Mouse (Mus musculus): ENCODE data around the gene Gng12. TPM values are rescaled to one million over a fixed set of nuclear protein-coding genes. Genes with fewer than 3 reads are reported as not detected.

The Gng12 gene
- polyA plus RNA-seq, 1 experiment from 2014 or later, result 55.1 TPM

- 77% methylated on average over 7 of the region's 7 CpGs for WGBS
- no peak overlapping the region for H3K4me2 ChIP-seq
These were observed 89.3 kb downstream of the Gng12 start for GRCm38 (mm10) chr6:66985500-66985899.

DNA sequence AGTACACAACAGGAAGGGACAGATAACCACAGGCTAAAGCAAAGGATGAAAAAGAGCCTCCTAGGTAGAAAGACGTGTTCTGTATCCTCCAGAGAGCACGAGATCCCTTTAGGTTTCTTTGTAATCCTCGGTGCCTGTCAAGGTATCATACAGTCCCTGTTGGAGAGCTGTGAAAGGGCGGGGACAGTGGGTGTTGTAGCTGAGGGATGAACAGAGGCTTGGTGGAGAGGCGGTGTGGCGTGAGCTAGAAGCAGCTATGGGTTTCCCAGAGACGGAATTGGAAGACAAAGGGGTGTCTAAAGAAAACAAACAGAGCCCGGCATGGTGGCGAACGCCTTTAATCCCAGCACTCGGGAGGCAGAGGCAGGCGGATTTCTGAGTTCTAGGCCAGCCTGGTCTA is 89.9 kb downstream of the Gng12 start:
- ATAC-seq (ENCODE audit: low FRiP score, low read depth), result no peak
- 77% methylated on average over 12 of the region's 12 CpGs for WGBS
- H3K4me3 ChIP-seq, result no peak overlapping the region
- H3K9me3 ChIP-seq, result no peaks in the 10 kb centered on the region
- no peak overlapping the region for H3K4me2 ChIP-seq
- H3K27ac ChIP-seq (replicated peaks), result no peak overlapping the region
- H3K36me3 ChIP-seq, result no peaks in the 10 kb centered on the region
- H3K9ac ChIP-seq, result no peak overlapping the region
- H3K4me1 ChIP-seq (replicated peaks), result no peaks in the 10 kb centered on the region
- no peaks in the 10 kb centered on the region for H3K27me3 ChIP-seq

More at GRCm38 (mm10) chr6:66985500-66985899, 89.3 kb downstream of the Gng12 start:
- Histone ChIP-seq H3K27ac (replicated peaks) (no peak overlapping the region), H3K4me3 (no peak overlapping the region), H3K27me3 (no peaks in the 10 kb centered on the region), H3K36me3 (no peaks in the 10 kb centered on the region), H3K4me1 (replicated peaks) (no peaks in the 10 kb centered on the region), H3K9me3 (no peaks in the 10 kb centered on the region), H3K9ac (no peak overlapping the region)
- no peak for ATAC-seq (ENCODE audit: low FRiP score, low read depth)

- no peak overlapping the region for H3K4me3 ChIP-seq
- no peaks in the 10 kb centered on the region for H3K27me3 ChIP-seq
- no peak overlapping the region for H3K9ac ChIP-seq
- no peak overlapping the region for H3K4me2 ChIP-seq
- H3K4me1 ChIP-seq (replicated peaks), result no peaks in the 10 kb centered on the region
- no peaks in the 10 kb centered on the region for H3K9me3 ChIP-seq
- no peak overlapping the region for H3K27ac ChIP-seq (replicated peaks)
- WGBS, result 67% methylated on average over 3 of the region's 3 CpGs
- no peaks in the 10 kb centered on the region for H3K36me3 ChIP-seq
- no peak for ATAC-seq (ENCODE audit: low FRiP score, low read depth)
These were observed 91.4 kb downstream of the Gng12 start for GRCm38 (mm10) chr6:66987643-66988042.

DNA sequence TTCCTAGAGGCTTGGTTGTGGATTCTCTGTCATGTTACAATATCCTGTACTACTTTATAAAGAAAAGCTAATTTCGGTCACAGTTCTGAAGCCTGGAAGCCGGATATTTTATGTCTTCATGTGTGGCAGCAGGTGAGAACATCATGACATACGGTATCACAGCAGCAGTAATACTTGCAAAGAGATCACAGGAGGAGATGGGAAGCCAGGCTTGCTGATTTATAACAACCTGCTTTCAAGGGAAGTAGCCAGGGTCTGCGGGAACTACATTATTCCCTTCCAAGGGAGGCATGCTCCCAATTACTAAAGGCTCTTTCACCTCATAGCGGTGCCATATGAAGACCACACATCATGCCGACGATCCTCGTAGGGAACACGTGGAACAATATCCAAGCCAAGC is 92.2 kb downstream of the Gng12 start:
- Histone ChIP-seq H3K4me1 (replicated peaks) (no peaks in the 10 kb centered on the region), H3K9me3 (no peaks in the 10 kb centered on the region), H3K36me3 (no peaks in the 10 kb centered on the region), H3K27me3 (no peaks in the 10 kb centered on the region), H3K4me2 (no peak overlapping the region), H3K27ac (replicated peaks) (no peak overlapping the region), H3K9ac (no peak overlapping the region), H3K4me3 (no peak overlapping the region)
- 80% methylated on average over 9 of the region's 9 CpGs for WGBS
- 0 out of 2 replicates have a peak, but pooled peaks have one; percentile 19 for ATAC-seq (ENCODE audit: low FRiP score, low read depth)

- ATAC-seq (ENCODE audit: low FRiP score, low read depth), result no peak
- Histone ChIP-seq H3K36me3 (no peaks in the 10 kb centered on the region), H3K27ac (replicated peaks) (no peak overlapping the region), H3K27me3 (no peaks in the 10 kb centered on the region), H3K4me3 (no peak overlapping the region), H3K9me3 (no peaks in the 10 kb centered on the region), H3K4me1 (replicated peaks) (no peaks in the 10 kb centered on the region), H3K4me2 (no peak overlapping the region), H3K9ac (no peak overlapping the region)
- 92% methylated on average over 6 of the region's 6 CpGs for WGBS
These were observed 92.8 kb downstream of the Gng12 start for GRCm38 (mm10) chr6:66989037-66989436.

DNA sequence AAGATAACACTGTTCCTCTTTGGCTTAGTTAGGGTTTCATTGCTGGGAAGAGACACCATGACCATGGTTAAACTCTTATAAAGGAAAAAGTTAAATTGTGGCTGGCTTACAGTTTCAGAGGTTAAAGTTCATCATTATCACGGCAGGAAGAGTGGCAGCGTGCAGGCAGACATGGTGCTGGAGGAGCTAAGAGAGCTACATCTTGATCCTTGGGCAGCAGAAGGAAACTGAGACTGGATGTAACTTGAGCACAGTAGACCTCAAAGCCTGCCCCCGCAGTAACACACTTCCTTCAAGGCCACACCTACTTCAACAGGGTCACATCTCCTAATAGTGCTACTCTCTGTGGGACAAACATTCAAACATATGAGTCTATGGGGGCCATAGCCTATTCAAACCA is 93.3 kb downstream of the Gng12 start:
- Histone ChIP-seq H3K4me2 (no peak overlapping the region), H3K27ac (replicated peaks) (no peak overlapping the region), H3K9me3 (no peaks in the 10 kb centered on the region), H3K4me3 (no peak overlapping the region), H3K9ac (no peak overlapping the region), H3K36me3 (no peaks in the 10 kb centered on the region), H3K27me3 (no peaks in the 10 kb centered on the region), H3K4me1 (replicated peaks) (no peaks in the 10 kb centered on the region)
- 83% methylated on average over 3 of the region's 3 CpGs for WGBS
- ATAC-seq (ENCODE audit: low FRiP score, low read depth), result no peak

DNA sequence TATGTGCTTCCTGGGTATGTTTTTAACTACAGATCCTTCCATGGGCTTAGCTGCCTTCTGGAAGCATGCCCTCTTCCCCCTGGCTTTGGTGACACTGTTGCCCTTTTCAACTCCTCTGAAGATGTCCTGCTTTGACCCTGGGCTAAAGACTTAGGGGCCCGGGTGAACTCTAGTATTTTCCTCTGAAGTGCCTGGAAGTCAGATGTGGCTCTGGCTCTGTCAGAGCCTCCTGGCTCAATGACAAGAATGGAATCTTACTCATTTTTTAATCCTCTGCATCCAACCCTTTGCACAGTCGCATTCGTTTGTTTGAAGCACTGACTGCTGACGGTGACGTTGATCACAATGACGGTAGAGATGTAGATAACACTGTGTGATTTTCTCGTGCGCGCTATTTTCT is 96.0 kb downstream of the Gng12 start:
- Histone ChIP-seq H3K27me3 (no peaks in the 10 kb centered on the region), H3K9me3 (no peaks in the 10 kb centered on the region), H3K4me3 (no peak overlapping the region), H3K27ac (replicated peaks) (no peak overlapping the region), H3K4me2 (no peak overlapping the region), H3K36me3 (no peaks in the 10 kb centered on the region), H3K4me1 (replicated peaks) (no peaks in the 10 kb centered on the region), H3K9ac (no peak overlapping the region)
- WGBS, result 83% methylated on average over 9 of the region's 9 CpGs
- ATAC-seq (ENCODE audit: low FRiP score, low read depth), result no peak

DNA sequence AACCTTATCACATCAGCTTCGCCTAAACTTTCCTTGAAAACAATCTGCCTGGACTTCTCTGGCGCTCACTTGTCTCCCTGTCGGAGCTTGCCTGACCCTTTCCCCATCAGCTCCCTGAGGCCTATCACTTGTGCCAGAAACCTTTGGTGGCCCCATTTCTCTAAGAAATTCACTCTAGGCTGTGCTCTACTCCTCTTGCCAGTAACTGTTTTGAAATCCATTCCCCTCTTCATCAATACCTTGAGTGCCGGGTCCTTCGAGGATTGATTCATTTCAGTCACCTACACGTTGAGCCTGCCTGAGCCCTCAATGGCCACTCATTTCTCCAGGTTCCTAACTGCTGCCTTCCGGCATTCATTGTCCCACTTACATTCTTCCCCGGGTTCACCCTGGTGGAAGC is 96.6 kb downstream of the Gng12 start:
- H3K27me3 ChIP-seq, result no peaks in the 10 kb centered on the region
- 93% methylated on average over 8 of the region's 8 CpGs for WGBS
- H3K9me3 ChIP-seq, result no peaks in the 10 kb centered on the region

DNA sequence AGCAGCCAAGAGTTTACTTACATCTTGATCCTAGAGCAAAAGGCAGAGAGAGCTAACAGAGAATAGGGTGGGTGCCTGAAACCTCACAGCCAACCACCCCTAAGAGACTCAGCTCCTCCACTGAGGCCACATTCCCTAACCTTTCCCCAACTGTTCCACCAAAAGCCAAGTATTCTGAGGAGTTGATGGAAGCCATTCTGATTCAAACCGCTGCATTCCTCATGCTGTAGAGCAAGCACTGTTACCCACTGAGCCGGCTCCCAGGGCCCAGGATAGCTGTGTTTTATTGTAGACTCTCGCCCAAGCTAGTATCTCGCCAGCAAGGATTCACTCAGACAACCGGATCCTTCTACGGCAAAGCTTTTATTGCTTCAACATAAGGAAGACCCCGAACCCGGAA is 98.8 kb downstream of the Gng12 start:
- no peak overlapping the region for H3K9ac ChIP-seq
- no peaks in the 10 kb centered on the region for H3K36me3 ChIP-seq
- no peak overlapping the region for H3K4me2 ChIP-seq
- 96% methylated on average over 8 of the region's 8 CpGs for WGBS
- no peaks in the 10 kb centered on the region for H3K4me1 ChIP-seq (replicated peaks)
- no peak overlapping the region for H3K27ac ChIP-seq (replicated peaks)
- no peaks in the 10 kb centered on the region for H3K9me3 ChIP-seq
- H3K4me3 ChIP-seq, result no peak overlapping the region
- no peak for ATAC-seq (ENCODE audit: low FRiP score, low read depth)
- no peaks in the 10 kb centered on the region for H3K27me3 ChIP-seq

More for the DNA sequence above, 96.6 kb downstream of the Gng12 start:
- Histone ChIP-seq H3K9ac (no peak overlapping the region), H3K36me3 (no peaks in the 10 kb centered on the region), H3K4me1 (replicated peaks) (no peaks in the 10 kb centered on the region), H3K27ac (replicated peaks) (no peak overlapping the region), H3K4me2 (no peak overlapping the region), H3K4me3 (no peak overlapping the region)
- ATAC-seq (ENCODE audit: low FRiP score, low read depth), result no peak

- Histone ChIP-seq H3K36me3 (no peaks in the 10 kb centered on the region), H3K4me1 (replicated peaks) (no peaks in the 10 kb centered on the region), H3K4me3 (no peak overlapping the region), H3K4me2 (no peak overlapping the region), H3K27ac (replicated peaks) (no peak overlapping the region), H3K9me3 (no peaks in the 10 kb centered on the region), H3K27me3 (no peaks in the 10 kb centered on the region), H3K9ac (no peak overlapping the region)
- 100% methylated on average over 1 of the region's 1 CpGs for WGBS
- ATAC-seq (ENCODE audit: low FRiP score, low read depth), result no peak
These were observed 99.6 kb downstream of the Gng12 start for GRCm38 (mm10) chr6:66995825-66996224.

DNA sequence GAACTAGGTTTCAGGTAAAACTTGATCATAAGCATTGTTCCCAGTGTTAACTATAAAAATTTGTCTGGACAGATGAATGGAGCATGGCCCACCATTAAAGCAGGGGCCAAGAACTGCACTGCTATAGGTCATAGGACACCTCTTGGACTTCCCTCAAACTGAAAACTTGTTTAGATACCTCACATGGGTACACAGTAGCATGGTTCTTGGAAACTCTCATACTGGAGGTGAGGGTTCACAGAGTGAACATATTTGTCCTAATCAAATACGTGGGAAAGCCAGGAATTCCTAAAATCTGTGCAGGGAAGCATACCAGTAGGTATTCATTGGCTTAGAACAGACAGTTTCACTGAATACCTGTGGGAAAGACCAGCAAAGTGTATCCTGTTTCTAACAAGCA is 100.1 kb downstream of the Gng12 start:
- no peak overlapping the region for H3K4me3 ChIP-seq
- no peak overlapping the region for H3K4me2 ChIP-seq
- no peak overlapping the region for H3K9ac ChIP-seq
- WGBS, result 86% methylated on average over 1 of the region's 1 CpGs
- H3K27ac ChIP-seq (replicated peaks), result no peak overlapping the region
- H3K36me3 ChIP-seq, result no peaks in the 10 kb centered on the region
- H3K27me3 ChIP-seq, result no peaks in the 10 kb centered on the region
- no peaks in the 10 kb centered on the region for H3K4me1 ChIP-seq (replicated peaks)
- no peak for ATAC-seq (ENCODE audit: low FRiP score, low read depth)
- H3K9me3 ChIP-seq, result no peaks in the 10 kb centered on the region

- ATAC-seq (ENCODE audit: low FRiP score, low read depth), result no peak
- Histone ChIP-seq H3K27ac (replicated peaks) (no peak overlapping the region), H3K9me3 (no peaks in the 10 kb centered on the region), H3K4me1 (replicated peaks) (no peaks in the 10 kb centered on the region), H3K4me2 (no peak overlapping the region), H3K4me3 (no peak overlapping the region), H3K9ac (no peak overlapping the region), H3K27me3 (no peaks in the 10 kb centered on the region), H3K36me3 (no peaks in the 10 kb centered on the region)
- 88% methylated on average over 2 of the region's 2 CpGs for WGBS
These were observed 102.4 kb downstream of the Gng12 start for GRCm38 (mm10) chr6:66998645-66999044.

- Histone ChIP-seq H3K27me3 (no peaks in the 10 kb centered on the region), H3K4me3 (no peak overlapping the region), H3K4me1 (replicated peaks) (no peaks in the 10 kb centered on the region), H3K9ac (no peak overlapping the region), H3K4me2 (no peak overlapping the region), H3K27ac (replicated peaks) (no peak overlapping the region), H3K36me3 (no peaks in the 10 kb centered on the region), H3K9me3 (no peaks in the 10 kb centered on the region)
- no peak for ATAC-seq (ENCODE audit: low FRiP score, low read depth)
These were observed 103.6 kb downstream of the Gng12 start for GRCm38 (mm10) chr6:66999800-67000199.

Data from hindbrain, embryonic 15.5 days (tissue).